Mouse (Mus musculus) gastrocnemius, postnatal 10 days (tissue): ENCODE measurements around the gene Slc44a2. TPM values are rescaled to one million over a fixed set of nuclear protein-coding genes. Genes with fewer than 3 reads are reported as not detected.

Experiments used
- DNase-seq: peaks from one replicate; pipeline ENCODE4 v3.0.0; 2021; ENCODE audit warnings: mixed read lengths
- total RNA-seq, 2 experiments: library from RNA; stranded (reverse); gene quantifications; 2 replicates each; pipeline ENCODE4 v1.2.3; 2021

Gene Slc44a2
- total RNA-seq, 2 experiments from 2014 or later: 131 to 140 TPM

GRCm38 (mm10) chr9:21380868-21381267 lies 60.4 kb downstream of the Slc44a2 start:
- DNase-seq: no peak

GRCm38 (mm10) chr9:21383966-21384365 lies 63.5 kb downstream of the Slc44a2 start:
- no peak for DNase-seq

GRCm38 (mm10) chr9:21392646-21393175 lies 72.2 kb downstream of the Slc44a2 start:
- no peak for DNase-seq

- no peak for DNase-seq
These were observed 75.2 kb downstream of the Slc44a2 start for GRCm38 (mm10) chr9:21395692-21396091.

GRCm38 (mm10) chr9:21397170-21397569 lies 76.7 kb downstream of the Slc44a2 start:
- DNase-seq: no peak

DNA sequence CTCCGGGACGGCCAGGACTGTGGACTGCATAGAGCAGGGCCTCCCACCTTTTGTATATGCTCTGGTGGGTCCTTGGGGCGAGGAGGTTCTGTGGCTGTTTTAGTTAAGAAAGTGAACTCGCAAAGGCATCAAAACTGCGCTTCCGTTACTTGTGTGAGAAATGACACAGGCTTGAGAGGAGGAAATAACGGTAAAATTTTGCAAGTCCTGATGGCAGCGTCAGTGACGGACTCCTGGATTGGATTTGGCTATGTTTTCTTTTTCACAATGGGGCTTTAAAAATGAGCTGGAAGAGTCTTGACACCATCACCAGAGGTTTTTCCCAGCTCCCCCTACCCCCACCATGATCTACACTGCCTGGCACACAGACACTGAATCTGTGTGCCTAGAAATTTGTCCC lies 80.5 kb downstream of the Slc44a2 start:
- no peak for DNase-seq

GRCm38 (mm10) chr9:21402764-21403253 lies 82.3 kb downstream of the Slc44a2 start:
- DNase-seq: no peak

DNA sequence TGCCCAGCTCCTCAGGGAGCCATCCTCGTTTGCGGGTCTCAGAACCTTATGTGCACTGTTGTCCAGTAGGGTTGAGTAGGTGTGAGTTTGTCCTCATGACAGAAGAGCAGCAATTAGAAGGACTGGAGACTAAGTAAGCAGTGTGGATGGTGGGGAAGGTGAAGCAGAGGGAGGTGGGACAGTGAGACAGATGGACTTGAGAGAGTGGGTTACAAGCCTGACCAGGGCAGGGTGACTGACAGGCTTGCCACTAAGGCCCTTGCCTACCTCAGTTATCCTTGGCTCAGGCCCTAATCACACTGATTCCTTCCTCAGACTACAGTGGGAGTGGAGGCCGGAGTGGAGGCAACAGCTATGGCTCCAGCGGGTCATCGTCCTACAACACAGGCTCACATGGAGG lies 83.2 kb downstream of the Slc44a2 start:
- no peak for DNase-seq

Other genes with a start within 250 kb of the Slc44a2 start
- gene Gm49373, start 247.6 kb upstream of the Slc44a2 start, total RNA-seq: under 1 TPM; 0.14 to 0.32 TPM
- gene Fdx1l, start 247.1 kb upstream of the Slc44a2 start, total RNA-seq: 10 to 100 TPM; 24.2 to 24.9 TPM
- 1 to 10 TPM in 1 of 2 experiments, under 1 TPM in 1; 0.61 to 1.2 TPM for gene Gm38431, start 228.7 kb upstream of the Slc44a2 start, total RNA-seq
- 10 to 100 TPM; 22.1 to 25.6 TPM for gene Raver1, start 228.7 kb upstream of the Slc44a2 start, total RNA-seq
- 1 to 10 TPM; 5.1 to 7.6 TPM for gene Tyk2, start 189.5 kb upstream of the Slc44a2 start, total RNA-seq
- gene Cdc37, start 170.7 kb upstream of the Slc44a2 start, total RNA-seq: 100 to 1,000 TPM; 138 to 151 TPM
- gene Pde4a, start 155.0 kb upstream of the Slc44a2 start, total RNA-seq: 10 to 100 TPM; 22.1 to 23.2 TPM
- 10 to 100 TPM; 59.6 to 60.9 TPM for gene Keap1, start 81.3 kb upstream of the Slc44a2 start, total RNA-seq
- gene S1pr5, start 72.3 kb upstream of the Slc44a2 start, total RNA-seq: under 1 TPM; 0.09 to 0.19 TPM
- 10 to 100 TPM; 28.4 to 31.9 TPM for gene Atg4d, start 55.4 kb upstream of the Slc44a2 start, total RNA-seq
- 10 to 100 TPM; 10.8 to 14.5 TPM for gene Kri1, start 32.7 kb upstream of the Slc44a2 start, total RNA-seq
- 10 to 100 TPM; 14.2 to 16.1 TPM for gene Cdkn2d, start 29.3 kb upstream of the Slc44a2 start, total RNA-seq
- not detected for gene Ap1m2, start 8.4 kb upstream of the Slc44a2 start, total RNA-seq
- 10 to 100 TPM; 34.9 to 49.0 TPM for gene Ilf3, start 47.2 kb downstream of the Slc44a2 start, total RNA-seq
- 10 to 100 TPM in 1 of 2 experiments, 1 to 10 TPM in 1; 8.5 to 11.4 TPM for gene Qtrt1, start 91.1 kb downstream of the Slc44a2 start, total RNA-seq
- gene Dnm2, start 104.2 kb downstream of the Slc44a2 start, total RNA-seq: 10 to 100 TPM; 52.4 to 64.5 TPM
- gene Tmed1, start 189.6 kb downstream of the Slc44a2 start, total RNA-seq: 10 to 100 TPM; 29.5 to 31.8 TPM
- 1 to 10 TPM; 1.4 to 2.5 TPM for gene AB124611, start 205.5 kb downstream of the Slc44a2 start, total RNA-seq
- 10 to 100 TPM; 81.0 to 95.2 TPM for gene Carm1, start 226.2 kb downstream of the Slc44a2 start, total RNA-seq